Mouse (Mus musculus) megakaryocyte, embryonic 14.5 days (primary cell): ENCODE results near the gene Farsa. TPM values are rescaled to one million over a fixed set of nuclear protein-coding genes. Genes with fewer than 3 reads are reported as not detected.

ENCODE experiments used
- H3K27me3 ChIP-seq: replicated peaks from 2 replicates; pipeline ENCODE3; 2012; ENCODE audit warnings: inconsistent platforms
- H3K36me3 ChIP-seq: replicated peaks from 2 replicates; pipeline ENCODE3; 2012; ENCODE audit warnings: low read length, inconsistent platforms, mixed read lengths
- H3K4me1 ChIP-seq: 2 replicates; pipeline ENCODE4 v1.6.1; 2012; ENCODE audit warnings: inconsistent platforms
- H3K4me3 ChIP-seq: replicated peaks from 2 replicates; pipeline ENCODE3; 2012; ENCODE audit warnings: moderate library complexity, mild to moderate bottlenecking, inconsistent platforms
- H3K9me3 ChIP-seq: 2 replicates; pipeline ENCODE4 v1.6.1; 2012; ENCODE audit warnings: inconsistent platforms
- FLI1 ChIP-seq: IDR thresholded peaks from 2 replicates; pipeline ENCODE4 v1.6.1; 2012; ENCODE audit warnings: low read length, inconsistent platforms, mixed read lengths
- GATA1 ChIP-seq: IDR thresholded peaks from 3 replicates; pipeline ENCODE4 v1.6.1; 2012; ENCODE audit warnings: mixed read lengths, low read length, inconsistent platforms, borderline replicate concordance
- polyA plus RNA-seq: library from polyadenylated mRNA; stranded (reverse); fragments of >175 nt; gene quantifications from 2 replicates; pipeline ENCODE4 v1.2.3, GENCODE M21; 2012; ENCODE audit warnings: low replicate concordance; ENCODE audit not compliant: insufficient read depth

Gene Farsa
- polyA plus RNA-seq, 1 experiment: 64.8 TPM

- TF ChIP-seq GATA1: no peak
- no peak for TF ChIP-seq FLI1
- Histone ChIP-seq H3K36me3 (no peaks in the 10 kb centered on the region), H3K4me1 (peaks cover 16% of the 10 kb centered on the region), H3K4me3 (no peak overlapping the region), H3K9me3 (no peaks in the 10 kb centered on the region), H3K27me3 (peaks cover 30% of the 10 kb centered on the region)
Measured at GRCm38 (mm10) chr8:84918646-84919045, 61.9 kb downstream of the Farsa start.

Other genes starting within 250 kb of the Farsa start
- 106 and 333 TPM in 2 replicates for gene Ier2, start 194.1 kb upstream of the Farsa start, polyA plus RNA-seq
- 107 and 120 TPM in 2 replicates for gene Trmt1, start 170.7 kb upstream of the Farsa start, polyA plus RNA-seq
- 144 and 266 TPM in 2 replicates for gene Nacc1, start 169.1 kb upstream of the Farsa start, polyA plus RNA-seq
- gene Lyl1, start 155.5 kb upstream of the Farsa start, polyA plus RNA-seq: 347 and 510 TPM in 2 replicates
- gene G430095P16Rik, start 134.0 kb upstream of the Farsa start, polyA plus RNA-seq: 2.7 and 19.7 TPM in 2 replicates
- gene Nfix, start 56.6 kb upstream of the Farsa start, polyA plus RNA-seq: 18.4 and 27.4 TPM in 2 replicates
- 3.1 TPM in 1 of 2 replicates, not detected in the other for gene Dand5, start 34.2 kb upstream of the Farsa start, polyA plus RNA-seq
- 37.4 and 49.3 TPM in 2 replicates for gene Gadd45gip1, start 25.5 kb upstream of the Farsa start, polyA plus RNA-seq
- 338 and 623 TPM in 2 replicates for gene Rad23a, start 16.3 kb upstream of the Farsa start, polyA plus RNA-seq
- 235 and 510 TPM in 2 replicates for gene Calr, start 10.1 kb upstream of the Farsa start, polyA plus RNA-seq
- 24.3 and 63.0 TPM in 2 replicates for gene Syce2, start 15.1 kb downstream of the Farsa start, polyA plus RNA-seq
- gene Gcdh, start 36.9 kb downstream of the Farsa start, polyA plus RNA-seq: 13.9 and 24.1 TPM in 2 replicates
- gene Klf1, start 44.9 kb downstream of the Farsa start, polyA plus RNA-seq: 7.9 and 11.9 TPM in 2 replicates
- 3.5 and 13.5 TPM in 2 replicates for gene Dnase2a, start 51.6 kb downstream of the Farsa start, polyA plus RNA-seq
- gene Mast1, start 80.4 kb downstream of the Farsa start, polyA plus RNA-seq: 0.20 TPM in 1 of 2 replicates, not detected in the other
- gene Rtbdn, start 90.0 kb downstream of the Farsa start, polyA plus RNA-seq: not detected in 2 replicates
- not detected in 2 replicates for gene Gm49661, start 112.4 kb downstream of the Farsa start, polyA plus RNA-seq
- gene Prdx2, start 112.6 kb downstream of the Farsa start, polyA plus RNA-seq: 68.6 and 73.1 TPM in 2 replicates
- gene Rnaseh2a, start 112.8 kb downstream of the Farsa start, polyA plus RNA-seq: 248 and 286 TPM in 2 replicates
- 743 and 797 TPM in 2 replicates for gene Junb, start 121.7 kb downstream of the Farsa start, polyA plus RNA-seq
- gene Hook2, start 133.6 kb downstream of the Farsa start, polyA plus RNA-seq: 7.3 and 8.9 TPM in 2 replicates
- gene Best2, start 157.5 kb downstream of the Farsa start, polyA plus RNA-seq: 0.27 TPM in 1 of 2 replicates, not detected in the other
- 103 and 181 TPM in 2 replicates for gene Asna1, start 168.3 kb downstream of the Farsa start, polyA plus RNA-seq
- gene Trir, start 169.8 kb downstream of the Farsa start, polyA plus RNA-seq: 123 and 539 TPM in 2 replicates
- gene Tnpo2, start 179.9 kb downstream of the Farsa start, polyA plus RNA-seq: 5.1 and 5.3 TPM in 2 replicates
- 14.6 and 15.5 TPM in 2 replicates for gene Fbxw9, start 203.1 kb downstream of the Farsa start, polyA plus RNA-seq
- 8.7 TPM in 1 of 2 replicates, not detected in the other for gene Gm5741, start 211.0 kb downstream of the Farsa start, polyA plus RNA-seq
- 43.5 and 103 TPM in 2 replicates for gene Dhps, start 214.8 kb downstream of the Farsa start, polyA plus RNA-seq
- 8.8 and 10.6 TPM in 2 replicates for gene Wdr83os, start 223.8 kb downstream of the Farsa start, polyA plus RNA-seq
- 19.7 TPM in 1 of 2 replicates, not detected in the other for gene Wdr83, start 224.3 kb downstream of the Farsa start, polyA plus RNA-seq
- 3.8 and 26.4 TPM in 2 replicates for gene Man2b1, start 226.3 kb downstream of the Farsa start, polyA plus RNA-seq